Mouse (Mus musculus) embryonic facial prominence, embryonic 15.5 days (tissue): Measurements from ENCODE around the gene Dpf1. TPM values are rescaled to one million over a fixed set of nuclear protein-coding genes. Genes with fewer than 3 reads are reported as not detected.

Source experiments
- ATAC-seq: fragments of 200-750 bp; cut with Nextera tagmentation; 2 replicates; pipeline ENCODE4 v1.8.0; 2017; ENCODE audit warnings: low read depth, moderate TSS enrichment; ENCODE audit not compliant: insufficient number of reproducible peaks, low FRiP score, low TSS enrichment
- H3K27ac ChIP-seq: fragments of 300-500 bp; sonication (generic); replicated peaks from 2 replicates; pipeline ENCODE4 v1.5.1; 2015; ENCODE audit warnings: mild to moderate bottlenecking, inconsistent platforms
- H3K27me3 ChIP-seq: fragments of 300-500 bp; sonication (generic); 2 replicates; pipeline ENCODE4 v1.6.1; 2015; ENCODE audit warnings: inconsistent platforms
- H3K36me3 ChIP-seq: fragments of 300-500 bp; sonication (generic); 2 replicates; pipeline ENCODE4 v1.6.1; 2015; ENCODE audit warnings: mild to moderate bottlenecking, inconsistent platforms
- H3K4me1 ChIP-seq: fragments of 300-500 bp; sonication (generic); 2 replicates; pipeline ENCODE4 v1.6.1; 2015; ENCODE audit warnings: inconsistent platforms
- H3K4me2 ChIP-seq: fragments of 300-500 bp; sonication (generic); replicated peaks from 2 replicates; pipeline ENCODE4 v1.6.1; 2015; ENCODE audit warnings: mild to moderate bottlenecking, inconsistent platforms
- H3K4me3 ChIP-seq: fragments of 300-500 bp; sonication (generic); replicated peaks from 2 replicates; pipeline ENCODE4 v1.5.1; 2015; ENCODE audit warnings: mild to moderate bottlenecking, inconsistent platforms
- H3K9ac ChIP-seq: fragments of 300-500 bp; sonication (generic); 2 replicates; pipeline ENCODE4 v1.6.1; 2015; ENCODE audit warnings: inconsistent platforms
- H3K9me3 ChIP-seq: fragments of 300-500 bp; sonication (generic); replicated peaks from 2 replicates; pipeline ENCODE4 v1.6.1; 2016; ENCODE audit warnings: inconsistent platforms
- WGBS: fragments of 180-500 bp; shearing (Covaris S2); methylation state at CpG from one replicate; pipeline ENCODE4 v1.1.7; 2015; 5-methylcytosine and 5-hydroxymethylcytosine counted together
- polyA plus RNA-seq: library from polyadenylated mRNA; unstranded; fragments of >200 nt; fragmentation: Nextera tagmentation; extraction: Ambion mirVana; gene quantifications from 2 replicates; pipeline ENCODE4 v1.2.1, GENCODE M21; 2015

The Dpf1 gene
- polyA plus RNA-seq, 1 experiment from 2014 or later, result 20.4 TPM

- H3K27me3 ChIP-seq, result no peaks in the 10 kb centered on the region
- ATAC-seq, result peak; percentile 55
- peak within 1 kb of the TSS; percentile 62 for H3K4me3 ChIP-seq
- no peaks in the 10 kb centered on the region for H3K9me3 ChIP-seq
- H3K9ac ChIP-seq, result peak within 1 kb of the TSS; percentile 33
- H3K27ac ChIP-seq, result peak within 1 kb of the TSS; percentile 73
- WGBS, result under 1% methylated on average over 53 of the region's 59 CpGs
- H3K4me1 ChIP-seq, result peaks cover 50% of the 10 kb centered on the region
- no peaks in the 10 kb centered on the region for H3K36me3 ChIP-seq
- H3K4me2 ChIP-seq, result peak within 1 kb of the TSS; percentile 92
Measured at GRCm38 (mm10) chr7:29288942-29289638, 14.7 kb upstream of the Dpf1 start, which contains the start of gene Ppp1r14a. Gene Ppp1r14a, plus strand, starts transcription at chr7:29289308.

- 59% methylated on average over 6 of the region's 6 CpGs for WGBS
- Histone ChIP-seq H3K36me3 (no peaks in the 10 kb centered on the region), H3K27me3 (no peaks in the 10 kb centered on the region), H3K9me3 (no peaks in the 10 kb centered on the region), H3K27ac (0 out of 2 replicates have a peak overlapping the region, but pooled peaks have one; percentile 73), H3K4me1 (peaks cover 50% of the 10 kb centered on the region), H3K4me3 (peak overlapping the region; percentile 62), H3K9ac (0 out of 2 replicates have a peak overlapping the region, but pooled peaks have one; percentile 33), H3K4me2 (peak overlapping the region; percentile 92)
- no peak for ATAC-seq
Measured at GRCm38 (mm10) chr7:29289856-29290255, 13.9 kb upstream of the Dpf1 start.

DNA sequence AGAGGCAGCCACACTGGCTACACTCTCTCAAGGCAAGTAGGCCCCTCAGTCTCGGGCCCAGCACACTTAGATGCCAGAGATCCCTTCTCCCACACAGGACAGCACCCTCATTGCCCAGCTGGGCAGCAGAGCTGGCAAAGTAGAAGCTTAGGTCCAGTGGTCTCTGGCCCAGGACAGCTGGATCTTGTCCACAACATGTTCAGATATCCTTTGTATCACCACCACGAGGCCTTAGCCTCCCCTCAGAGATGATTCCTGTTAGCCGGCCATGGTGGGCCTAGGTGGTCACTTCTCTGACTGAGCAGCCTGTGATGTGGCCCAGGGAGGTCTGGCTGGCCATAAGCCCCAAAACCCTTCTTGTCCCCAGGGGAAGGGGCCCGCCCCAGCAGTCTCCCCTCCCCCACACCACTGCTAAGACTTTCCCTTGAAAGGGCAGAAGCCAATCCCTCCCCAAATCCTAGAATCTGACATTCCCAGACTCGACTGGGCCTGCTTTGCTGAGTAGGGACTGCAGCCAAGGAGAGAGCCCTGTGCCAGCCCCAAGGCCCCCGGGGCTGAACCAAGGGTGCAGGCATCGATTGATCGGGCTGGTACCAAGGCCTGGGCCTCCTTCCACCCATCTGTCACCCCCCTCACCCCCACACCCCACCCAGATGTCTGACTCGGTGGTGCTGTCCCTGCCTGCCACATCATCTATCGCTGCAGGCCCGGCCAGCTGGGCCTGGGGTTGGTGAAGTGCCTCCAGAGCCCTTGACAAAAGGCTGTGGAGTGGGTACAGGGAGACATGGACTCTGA is 12.9 kb upstream of the Dpf1 start:
- peak overlapping the region; percentile 48; the same call in 1 of the 2 replicates for H3K27ac ChIP-seq
- 40% methylated on average over 11 of the region's 11 CpGs for WGBS

DNA sequence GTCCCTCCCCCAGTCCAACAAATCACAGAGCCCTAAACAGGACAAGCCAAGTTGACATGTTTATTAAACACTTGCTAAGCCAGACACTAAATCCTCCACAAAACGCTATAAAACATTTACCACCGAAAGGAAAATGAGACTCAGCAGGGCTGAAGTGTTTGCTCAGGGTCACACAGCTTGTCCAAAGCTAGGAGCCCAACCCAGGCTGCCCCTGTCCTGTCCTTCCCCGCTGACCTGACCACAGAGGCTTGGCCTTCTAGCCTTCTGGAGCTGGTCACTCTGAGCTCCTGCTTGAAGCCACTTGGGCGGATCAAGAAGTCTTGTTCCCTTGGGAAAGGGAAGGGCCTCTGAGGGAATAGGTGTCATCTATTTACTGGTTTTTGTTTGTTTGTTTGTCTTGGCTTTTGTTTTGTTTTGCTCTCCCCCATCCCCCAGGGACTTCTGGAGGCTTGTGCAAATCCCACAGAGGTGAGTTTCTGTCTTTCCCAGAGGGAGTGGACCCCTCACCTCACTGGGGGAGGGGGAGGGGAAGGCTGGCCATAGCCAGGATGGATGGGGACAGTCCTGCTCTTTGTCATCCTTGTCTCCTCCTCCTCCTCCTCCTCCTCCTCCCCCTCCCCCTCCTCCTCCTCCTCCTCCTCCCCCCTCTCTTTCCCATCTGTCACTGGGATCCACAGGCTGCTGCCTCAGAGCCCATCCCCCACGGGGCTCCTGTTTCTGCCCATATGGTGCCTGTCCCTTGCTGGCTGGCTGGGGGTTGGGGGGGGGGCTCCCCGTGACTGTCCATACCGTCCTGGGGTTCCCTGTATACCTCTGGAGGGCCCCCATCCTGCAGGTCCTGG is 11.9 kb upstream of the Dpf1 start:
- peak overlapping the region; percentile 34; the same call in 1 of the 2 replicates for H3K27ac ChIP-seq
- ATAC-seq, result 0 out of 2 replicates have a peak, but pooled peaks have one; percentile 16
- H3K4me3 ChIP-seq, result no peak overlapping the region
- H3K9ac ChIP-seq, result no peak overlapping the region
- 31% methylated on average over 6 of the region's 7 CpGs for WGBS
- no peak overlapping the region for H3K4me2 ChIP-seq
- H3K9me3 ChIP-seq, result no peaks in the 10 kb centered on the region
- no peaks in the 10 kb centered on the region for H3K27me3 ChIP-seq
- H3K36me3 ChIP-seq, result no peaks in the 10 kb centered on the region
- peaks cover 50% of the 10 kb centered on the region for H3K4me1 ChIP-seq

More for the DNA sequence above, 12.9 kb upstream of the Dpf1 start:
- H3K36me3 ChIP-seq, result no peaks in the 10 kb centered on the region
- no peak overlapping the region for H3K9ac ChIP-seq
- ATAC-seq, result no peak
- no peak overlapping the region for H3K4me3 ChIP-seq
- no peaks in the 10 kb centered on the region for H3K9me3 ChIP-seq
- H3K27me3 ChIP-seq, result no peaks in the 10 kb centered on the region
- H3K4me1 ChIP-seq, result peaks cover 50% of the 10 kb centered on the region
- H3K4me2 ChIP-seq, result peak overlapping the region; percentile 19

DNA sequence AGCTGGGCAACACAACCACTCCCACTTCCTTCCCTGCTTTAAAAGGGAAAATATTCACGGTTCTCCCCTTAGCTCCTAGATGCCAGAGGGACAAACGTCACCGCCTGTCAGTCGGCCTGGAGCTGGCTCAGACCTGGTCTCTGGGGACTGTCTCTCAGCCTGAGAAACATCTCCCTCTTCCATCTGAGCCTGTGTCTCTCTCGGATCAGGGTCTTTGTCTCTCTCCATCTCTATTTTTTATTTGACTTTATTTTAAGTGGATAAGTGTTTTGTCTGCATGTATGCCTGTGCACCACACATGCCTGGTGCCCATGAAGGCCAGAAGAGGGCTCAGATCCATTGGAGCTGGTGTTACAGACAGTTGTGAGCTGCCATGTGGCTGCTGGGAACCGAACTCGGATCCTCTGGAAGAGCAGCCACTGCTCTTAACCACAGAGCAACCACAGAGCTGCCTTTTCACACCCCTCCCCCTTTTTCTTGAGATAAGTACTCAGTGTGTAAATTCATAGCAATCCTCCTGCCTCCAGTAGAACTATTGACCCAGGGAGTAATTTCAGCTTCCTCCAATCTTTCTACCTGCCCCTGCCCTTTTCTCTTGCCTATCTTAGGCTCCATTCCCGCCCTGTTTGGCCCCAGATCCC is 11.2 kb upstream of the Dpf1 start:
- peaks cover 50% of the 10 kb centered on the region for H3K4me1 ChIP-seq
- no peak overlapping the region for H3K9ac ChIP-seq
- 29% methylated on average over 8 of the region's 8 CpGs for WGBS
- no peaks in the 10 kb centered on the region for H3K36me3 ChIP-seq
- H3K9me3 ChIP-seq, result no peaks in the 10 kb centered on the region
- H3K27me3 ChIP-seq, result no peaks in the 10 kb centered on the region
- H3K4me2 ChIP-seq, result no peak overlapping the region
- peak overlapping the region; percentile 44; the same call in 1 of the 2 replicates for H3K27ac ChIP-seq
- ATAC-seq, result no peak
- H3K4me3 ChIP-seq, result no peak overlapping the region

DNA sequence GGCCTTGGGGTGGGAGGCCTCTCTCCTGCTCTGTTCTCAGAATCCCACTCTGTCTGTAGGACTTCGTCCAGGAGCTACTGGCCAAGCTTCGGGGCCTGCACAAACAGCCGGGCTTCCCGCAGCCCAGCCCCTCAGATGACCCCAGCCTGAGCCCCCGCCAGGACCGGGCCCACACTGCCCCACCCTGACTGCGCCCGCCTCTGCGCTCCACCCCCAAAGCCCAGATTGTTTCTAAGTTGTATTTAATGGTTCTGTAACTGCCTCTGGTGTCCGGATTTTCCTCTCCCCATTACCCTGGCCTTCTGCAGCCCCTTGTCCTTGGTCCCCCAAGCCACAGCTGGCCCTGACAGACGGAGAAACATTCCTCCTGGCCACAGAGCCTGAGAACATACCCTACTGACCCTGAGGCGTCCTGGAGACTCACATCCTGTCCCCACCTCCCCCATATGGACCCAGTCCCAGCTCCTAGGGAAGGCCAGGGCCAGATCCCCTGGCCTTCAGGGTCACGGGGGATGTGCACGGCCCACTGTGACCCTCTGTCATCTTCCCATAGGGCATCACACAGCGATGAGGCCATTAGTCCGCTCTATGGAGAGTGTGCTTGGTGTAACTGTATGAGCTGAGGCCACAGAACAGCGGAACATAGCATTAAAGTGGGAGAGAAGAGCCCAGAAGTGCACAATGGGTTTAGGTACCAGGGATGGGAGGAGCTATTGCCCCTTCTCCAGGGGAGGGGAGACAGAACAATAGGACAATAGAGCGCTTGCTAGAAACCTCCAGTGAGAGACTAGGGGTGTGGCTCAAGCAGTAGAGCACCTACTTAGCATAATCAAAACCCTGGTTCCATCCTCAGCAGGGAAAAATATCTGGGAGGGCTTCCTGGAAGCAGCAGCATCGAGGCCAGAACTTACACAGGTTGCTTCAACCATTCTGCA is 10.4 kb upstream of the Dpf1 start:
- ATAC-seq, result no peak
- 38% methylated on average over 19 of the region's 19 CpGs for WGBS
- Histone ChIP-seq H3K36me3 (no peaks in the 10 kb centered on the region), H3K9me3 (no peaks in the 10 kb centered on the region), H3K27ac (no peak overlapping the region), H3K4me3 (no peak overlapping the region), H3K4me2 (no peak overlapping the region), H3K9ac (no peak overlapping the region), H3K4me1 (peaks cover 50% of the 10 kb centered on the region), H3K27me3 (no peaks in the 10 kb centered on the region)

- no peak for ATAC-seq
- no peaks in the 10 kb centered on the region for H3K9me3 ChIP-seq
- no peak overlapping the region for H3K4me3 ChIP-seq
- H3K27me3 ChIP-seq, result no peaks in the 10 kb centered on the region
- H3K36me3 ChIP-seq, result no peaks in the 10 kb centered on the region
- no peak overlapping the region for H3K9ac ChIP-seq
- H3K27ac ChIP-seq, result no peak overlapping the region
- WGBS, result 69% methylated on average over 13 of the region's 13 CpGs
- no peak overlapping the region for H3K4me2 ChIP-seq
- peaks cover 42% of the 10 kb centered on the region for H3K4me1 ChIP-seq
Measured at GRCm38 (mm10) chr7:29294111-29294761, 9.5 kb upstream of the Dpf1 start.

DNA sequence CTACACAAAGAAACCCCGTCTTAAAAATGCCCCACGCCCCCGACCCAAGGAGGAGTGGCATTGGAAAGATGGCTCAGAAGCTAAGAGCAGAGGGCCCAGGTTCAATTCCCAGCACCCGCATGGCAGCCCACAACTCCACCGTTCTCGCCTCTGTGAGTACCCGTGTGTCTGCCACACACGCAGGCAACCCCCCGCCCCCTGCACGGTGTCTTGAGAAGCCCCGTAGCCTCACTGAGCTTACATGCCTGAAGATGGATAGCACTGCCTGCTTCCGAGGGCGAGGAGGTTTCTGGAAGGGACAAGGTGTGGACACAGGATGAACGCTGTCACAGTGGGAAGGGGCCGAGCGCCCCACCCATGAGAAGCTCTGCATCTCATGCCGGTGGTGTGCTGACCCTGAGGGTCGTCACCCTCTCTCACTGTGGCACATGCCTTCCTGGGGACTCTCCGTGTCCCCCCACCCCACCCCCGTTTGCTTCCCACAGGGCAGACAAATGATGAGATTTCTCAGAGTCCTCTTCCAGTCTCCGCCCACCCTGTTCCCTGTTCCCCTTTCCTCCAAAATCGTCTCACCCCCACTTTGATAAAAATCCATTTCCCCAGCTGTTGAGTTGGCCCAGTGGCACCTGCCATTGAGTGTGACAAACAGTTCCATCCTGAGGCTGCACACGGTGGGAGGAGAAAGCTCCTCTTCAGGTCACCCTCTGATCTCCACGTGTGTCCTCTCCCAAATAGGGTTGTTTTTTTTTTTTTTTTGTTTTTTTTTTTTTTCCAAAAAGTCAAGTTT is 7.7 kb upstream of the Dpf1 start:
- H3K9ac ChIP-seq, result no peak overlapping the region
- H3K4me2 ChIP-seq, result no peak overlapping the region
- no peak for ATAC-seq
- H3K9me3 ChIP-seq, result no peaks in the 10 kb centered on the region
- no peaks in the 10 kb centered on the region for H3K27me3 ChIP-seq
- no peak overlapping the region for H3K27ac ChIP-seq
- no peak overlapping the region for H3K4me3 ChIP-seq
- no peaks in the 10 kb centered on the region for H3K36me3 ChIP-seq
- peaks cover 26% of the 10 kb centered on the region for H3K4me1 ChIP-seq
- 81% methylated on average over 24 of the region's 24 CpGs for WGBS

DNA sequence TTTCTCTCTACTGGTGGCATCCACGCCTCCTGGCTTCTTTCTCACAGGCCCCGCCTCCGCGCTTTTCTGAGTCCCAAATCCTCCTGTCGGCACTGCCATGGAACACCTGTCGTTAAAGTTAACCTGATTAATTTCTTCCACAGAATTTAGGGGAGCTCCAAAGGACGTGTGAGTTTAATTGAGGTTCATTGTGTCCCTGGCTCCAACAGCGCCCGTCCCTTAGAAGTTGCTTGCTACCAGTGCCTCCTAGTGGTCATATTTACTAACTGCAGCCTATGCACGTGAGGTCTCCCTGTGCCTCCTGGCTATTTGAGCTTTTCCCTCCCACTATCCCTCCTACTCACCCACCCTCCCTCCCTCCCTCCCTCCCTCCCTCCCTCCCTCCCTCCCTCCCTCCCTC is 6.8 kb upstream of the Dpf1 start:
- H3K4me2 ChIP-seq, result no peak overlapping the region
- no peaks in the 10 kb centered on the region for H3K27me3 ChIP-seq
- no peaks in the 10 kb centered on the region for H3K36me3 ChIP-seq
- ATAC-seq, result no peak
- peaks cover 20% of the 10 kb centered on the region for H3K4me1 ChIP-seq
- H3K9me3 ChIP-seq, result no peaks in the 10 kb centered on the region
- WGBS, result 9% methylated on average over 10 of the region's 10 CpGs
- H3K9ac ChIP-seq, result no peak overlapping the region
- H3K27ac ChIP-seq, result no peak overlapping the region
- H3K4me3 ChIP-seq, result no peak overlapping the region
